Mouse (Mus musculus): ENCODE measurements at regions not wholly inside any gene's neighbourhood (a gene's known extent, or its start where the extent isn't known, plus 50 kb on each side); places are given as distances from the start of the nearest gene placed in this dataset.

DNA sequence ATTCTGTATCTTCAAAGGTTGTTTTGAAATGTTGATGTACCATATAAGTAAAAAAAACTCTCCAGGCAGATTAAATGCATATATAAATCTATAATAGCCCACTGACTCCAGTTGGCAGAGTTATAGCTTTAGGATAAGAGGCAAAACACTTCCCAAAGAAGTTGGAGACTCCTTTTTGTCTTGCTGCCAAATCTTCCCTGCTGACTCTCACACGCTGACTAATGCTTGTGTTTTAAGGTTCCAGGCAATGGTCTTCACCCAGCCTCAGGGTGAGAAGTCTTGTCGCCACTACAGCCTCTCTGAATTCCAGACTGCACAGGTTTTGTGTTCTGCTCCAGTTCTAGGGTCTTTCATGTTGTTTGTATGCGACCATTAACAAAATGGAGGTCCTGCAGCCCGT is 195.0 kb upstream of the Gm11146 start:
- Histone ChIP-seq H3K27me3 (ENCODE audit: control insufficient read depth, insufficient read depth, low read length) (no peaks in the 10 kb centered on the region), H3K9me3 (ENCODE audit: control insufficient read depth, low read length) (no peaks in the 10 kb centered on the region), H3K4me2 (ENCODE audit: low read depth, low read length, severe bottlenecking) (no peak overlapping the region), H3K27ac (ENCODE audit: low read depth, low read length) (no peak overlapping the region), H3K4me1 (replicated peaks; ENCODE audit: control insufficient read depth, insufficient read depth, low read length) (no peaks in the 10 kb centered on the region), H3K36me3 (ENCODE audit: control insufficient read depth, insufficient read depth, low read length) (no peaks in the 10 kb centered on the region), H3K4me3 (ENCODE audit: low read depth, low read length) (no peak overlapping the region), H3K9ac (ENCODE audit: low read length) (no peak overlapping the region)
- 86% methylated on average over 4 of the region's 4 CpGs for WGBS
- ATAC-seq (replicated peaks; ENCODE audit: low FRiP score), result no peak
- no peak for DNase-seq (ENCODE audit: low spot score)

GRCm38 (mm10) chr16:77789652-77790051 is 187.8 kb upstream of the Gm11146 start:
- DNase-seq (ENCODE audit: low spot score) (no peak), ATAC-seq (replicated peaks; ENCODE audit: low FRiP score) (no peak)
- H3K4me3 ChIP-seq (ENCODE audit: low read depth, low read length), result no peak overlapping the region
- 89% methylated on average over 5 of the region's 5 CpGs for WGBS
- H3K9ac ChIP-seq (ENCODE audit: low read length), result no peak overlapping the region
- no peaks in the 10 kb centered on the region for H3K36me3 ChIP-seq (ENCODE audit: control insufficient read depth, insufficient read depth, low read length)
- no peak overlapping the region for H3K4me2 ChIP-seq (ENCODE audit: low read depth, low read length, severe bottlenecking)
- no peaks in the 10 kb centered on the region for H3K27me3 ChIP-seq (ENCODE audit: control insufficient read depth, insufficient read depth, low read length)
- H3K9me3 ChIP-seq (ENCODE audit: control insufficient read depth, low read length), result no peaks in the 10 kb centered on the region
- no peak overlapping the region for H3K27ac ChIP-seq (ENCODE audit: low read depth, low read length)
- no peaks in the 10 kb centered on the region; the same call in 1 of the 2 replicates for H3K4me1 ChIP-seq (replicated peaks; ENCODE audit: control insufficient read depth, insufficient read depth, low read length)

- Histone ChIP-seq H3K27me3 (ENCODE audit: control insufficient read depth, insufficient read depth, low read length) (no peaks in the 10 kb centered on the region), H3K4me3 (ENCODE audit: low read depth, low read length) (no peak overlapping the region), H3K4me2 (ENCODE audit: low read depth, low read length, severe bottlenecking) (no peak overlapping the region), H3K9ac (ENCODE audit: low read length) (no peak overlapping the region), H3K9me3 (ENCODE audit: control insufficient read depth, low read length) (no peaks in the 10 kb centered on the region), H3K27ac (ENCODE audit: low read depth, low read length) (no peak overlapping the region), H3K36me3 (ENCODE audit: control insufficient read depth, insufficient read depth, low read length) (no peaks in the 10 kb centered on the region), H3K4me1 (replicated peaks; ENCODE audit: control insufficient read depth, insufficient read depth, low read length) (no peaks in the 10 kb centered on the region; the same call in 1 of the 2 replicates)
- ATAC-seq (replicated peaks; ENCODE audit: low FRiP score) (no peak), DNase-seq (ENCODE audit: low spot score) (no peak)
- 92% methylated on average over 2 of the region's 2 CpGs for WGBS
Observed at GRCm38 (mm10) chr16:77789206-77789605, 187.3 kb upstream of the Gm11146 start.

GRCm38 (mm10) chr16:77788781-77789150 is 186.9 kb upstream of the Gm11146 start:
- Histone ChIP-seq H3K4me1 (replicated peaks; ENCODE audit: control insufficient read depth, insufficient read depth, low read length) (no peaks in the 10 kb centered on the region; the same call in 1 of the 2 replicates), H3K4me3 (ENCODE audit: low read depth, low read length) (no peak overlapping the region), H3K27ac (ENCODE audit: low read depth, low read length) (no peak overlapping the region), H3K4me2 (ENCODE audit: low read depth, low read length, severe bottlenecking) (no peak overlapping the region), H3K36me3 (ENCODE audit: control insufficient read depth, insufficient read depth, low read length) (no peaks in the 10 kb centered on the region), H3K9me3 (ENCODE audit: control insufficient read depth, low read length) (no peaks in the 10 kb centered on the region), H3K27me3 (ENCODE audit: control insufficient read depth, insufficient read depth, low read length) (no peaks in the 10 kb centered on the region), H3K9ac (ENCODE audit: low read length) (no peak overlapping the region)
- no peak for DNase-seq (ENCODE audit: low spot score)
- 0 out of 2 replicates have a peak, but pooled peaks have one; percentile 24 for ATAC-seq (replicated peaks; ENCODE audit: low FRiP score)
- WGBS, result 85% methylated on average over 6 of the region's 6 CpGs

DNA sequence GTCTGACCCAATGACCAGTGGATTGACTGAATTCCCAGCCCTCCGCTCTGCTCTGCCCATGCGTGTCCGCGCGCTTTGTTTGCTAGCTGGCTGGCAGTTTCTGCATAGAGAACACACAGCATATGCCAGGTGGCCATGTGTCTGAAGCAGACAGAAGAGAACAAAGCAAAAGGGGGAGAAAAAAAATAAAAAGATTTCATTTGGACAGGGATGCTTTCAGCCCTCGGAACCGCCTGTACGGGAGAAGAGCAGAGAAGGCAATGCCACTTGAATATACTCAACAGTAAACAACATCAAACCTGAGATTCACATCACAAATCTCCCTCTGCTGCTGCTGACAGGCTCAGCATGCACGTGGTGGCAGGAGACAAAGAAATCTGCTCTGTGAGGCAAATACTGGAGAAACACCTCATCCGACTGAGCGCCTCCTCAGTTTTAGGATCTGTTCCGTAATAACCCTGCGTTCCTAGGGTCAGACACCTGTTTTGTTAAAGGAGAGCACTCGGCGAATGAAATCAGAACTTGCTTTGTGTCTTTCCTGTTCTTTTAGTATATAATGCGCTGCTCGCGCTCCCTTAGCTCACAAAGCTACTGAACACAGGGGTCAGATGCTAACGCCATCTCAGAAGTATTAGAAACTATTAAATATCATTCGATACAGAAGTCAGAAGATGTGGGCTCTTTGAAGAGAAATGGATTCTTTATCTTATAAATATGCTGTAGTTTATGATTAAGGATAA is 186.3 kb upstream of the Gm11146 start:
- Histone ChIP-seq H3K4me1 (replicated peaks; ENCODE audit: control insufficient read depth, insufficient read depth, low read length) (no peaks in the 10 kb centered on the region; the same call in 1 of the 2 replicates), H3K36me3 (ENCODE audit: control insufficient read depth, insufficient read depth, low read length) (no peaks in the 10 kb centered on the region), H3K4me3 (ENCODE audit: low read depth, low read length) (no peak overlapping the region), H3K9me3 (ENCODE audit: control insufficient read depth, low read length) (no peaks in the 10 kb centered on the region), H3K4me2 (ENCODE audit: low read depth, low read length, severe bottlenecking) (no peak overlapping the region), H3K27ac (ENCODE audit: low read depth, low read length) (peak overlapping the region; percentile 70), H3K9ac (ENCODE audit: low read length) (peak overlapping the region; percentile 42), H3K27me3 (ENCODE audit: control insufficient read depth, insufficient read depth, low read length) (no peaks in the 10 kb centered on the region)
- ATAC-seq (replicated peaks; ENCODE audit: low FRiP score), result peak; percentile 93
- DNase-seq (ENCODE audit: low spot score), result peak; percentile 54
- 68% methylated on average over 20 of the region's 20 CpGs for WGBS

DNA sequence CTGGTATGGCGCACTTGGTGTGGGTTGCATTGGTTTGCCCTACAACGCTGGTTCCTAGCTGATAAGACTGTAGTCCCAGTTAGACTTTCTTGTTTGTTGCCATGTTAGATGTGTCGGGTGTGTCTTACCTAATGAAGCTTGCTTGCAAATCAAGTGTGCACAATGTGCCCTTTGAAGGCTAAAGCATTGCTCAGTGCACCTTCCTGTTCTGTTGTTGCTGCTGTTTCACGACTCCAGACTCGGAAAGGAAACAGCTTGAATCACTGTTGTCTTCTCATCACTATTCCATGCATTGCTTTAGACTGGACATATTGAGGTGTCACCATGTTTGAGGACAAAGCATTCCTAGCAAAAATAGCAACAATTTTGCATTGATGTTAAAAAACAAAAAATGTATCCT is 185.1 kb upstream of the Gm11146 start:
- H3K9ac ChIP-seq (ENCODE audit: low read length), result no peak overlapping the region
- no peak overlapping the region for H3K4me2 ChIP-seq (ENCODE audit: low read depth, low read length, severe bottlenecking)
- no peaks in the 10 kb centered on the region for H3K27me3 ChIP-seq (ENCODE audit: control insufficient read depth, insufficient read depth, low read length)
- H3K4me1 ChIP-seq (replicated peaks; ENCODE audit: control insufficient read depth, insufficient read depth, low read length), result no peaks in the 10 kb centered on the region; the same call in 1 of the 2 replicates
- no peaks in the 10 kb centered on the region for H3K36me3 ChIP-seq (ENCODE audit: control insufficient read depth, insufficient read depth, low read length)
- no peak overlapping the region for H3K4me3 ChIP-seq (ENCODE audit: low read depth, low read length)
- DNase-seq (ENCODE audit: low spot score) (no peak), ATAC-seq (replicated peaks; ENCODE audit: low FRiP score) (no peak)
- WGBS, result 84% methylated on average over 5 of the region's 5 CpGs
- no peak overlapping the region for H3K27ac ChIP-seq (ENCODE audit: low read depth, low read length)
- no peaks in the 10 kb centered on the region for H3K9me3 ChIP-seq (ENCODE audit: control insufficient read depth, low read length)

DNA sequence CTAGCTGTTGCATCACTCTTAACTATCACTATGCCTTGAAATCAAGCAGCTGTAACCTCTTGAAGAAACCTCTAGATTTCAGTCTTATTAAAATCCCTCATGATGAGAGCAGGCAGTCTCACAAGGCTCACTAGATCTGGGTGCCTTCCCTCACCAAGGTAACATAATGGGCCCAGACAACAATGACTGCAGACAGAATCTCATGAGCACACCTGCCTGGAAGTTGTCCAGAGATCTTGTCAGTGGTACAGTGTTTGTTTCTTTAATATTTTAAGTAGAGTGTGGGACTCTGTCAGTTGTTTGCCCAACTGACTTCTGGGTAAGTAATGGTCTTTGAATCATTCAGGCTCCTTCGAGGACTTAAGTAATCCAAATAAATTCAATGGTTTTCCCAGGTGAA is 177.1 kb upstream of the Gm11146 start:
- no peaks in the 10 kb centered on the region for H3K9me3 ChIP-seq (ENCODE audit: control insufficient read depth, low read length)
- H3K27me3 ChIP-seq (ENCODE audit: control insufficient read depth, insufficient read depth, low read length), result no peaks in the 10 kb centered on the region
- 79% methylated on average over 1 of the region's 1 CpGs for WGBS
- no peak overlapping the region for H3K9ac ChIP-seq (ENCODE audit: low read length)
- no peak for DNase-seq (ENCODE audit: low spot score)
- H3K27ac ChIP-seq (ENCODE audit: low read depth, low read length), result no peak overlapping the region
- no peak overlapping the region for H3K4me2 ChIP-seq (ENCODE audit: low read depth, low read length, severe bottlenecking)
- no peaks in the 10 kb centered on the region for H3K36me3 ChIP-seq (ENCODE audit: control insufficient read depth, insufficient read depth, low read length)
- no peak for ATAC-seq (replicated peaks; ENCODE audit: low FRiP score)
- H3K4me3 ChIP-seq (ENCODE audit: low read depth, low read length), result no peak overlapping the region
- H3K4me1 ChIP-seq (replicated peaks; ENCODE audit: control insufficient read depth, insufficient read depth, low read length), result no peaks in the 10 kb centered on the region

- DNase-seq (ENCODE audit: low spot score) (no peak), ATAC-seq (replicated peaks; ENCODE audit: low FRiP score) (no peak)
- WGBS, result 82% methylated on average over 3 of the region's 3 CpGs
- H3K9me3 ChIP-seq (ENCODE audit: control insufficient read depth, low read length), result no peaks in the 10 kb centered on the region
- no peak overlapping the region for H3K4me2 ChIP-seq (ENCODE audit: low read depth, low read length, severe bottlenecking)
- H3K36me3 ChIP-seq (ENCODE audit: control insufficient read depth, insufficient read depth, low read length), result no peaks in the 10 kb centered on the region
- H3K9ac ChIP-seq (ENCODE audit: low read length), result no peak overlapping the region
- no peak overlapping the region for H3K4me3 ChIP-seq (ENCODE audit: low read depth, low read length)
- H3K4me1 ChIP-seq (replicated peaks; ENCODE audit: control insufficient read depth, insufficient read depth, low read length), result no peaks in the 10 kb centered on the region
- H3K27me3 ChIP-seq (ENCODE audit: control insufficient read depth, insufficient read depth, low read length), result no peaks in the 10 kb centered on the region
- no peak overlapping the region for H3K27ac ChIP-seq (ENCODE audit: low read depth, low read length)
Observed at GRCm38 (mm10) chr16:77772075-77772474, 170.2 kb upstream of the Gm11146 start.

DNA sequence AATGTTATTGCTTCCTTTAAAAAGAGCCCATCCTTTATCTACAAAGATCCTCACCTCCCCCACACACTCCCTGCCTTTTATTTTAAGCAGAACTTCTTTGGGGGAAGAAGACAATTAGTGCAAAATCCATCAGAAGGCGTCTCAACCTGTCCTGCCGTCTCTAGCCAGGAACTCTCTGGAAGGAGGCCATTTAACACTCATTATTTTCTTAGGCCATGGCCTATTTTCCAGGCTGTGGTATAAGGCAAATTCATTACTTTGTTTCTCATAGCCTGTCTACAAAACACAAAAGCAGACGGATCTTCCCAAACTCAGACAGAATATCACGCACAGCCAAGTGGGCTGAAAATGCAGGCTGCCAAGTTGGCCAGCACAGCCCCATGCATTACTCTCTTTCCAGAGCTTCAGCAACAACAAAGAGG is 159.0 kb upstream of the Gm11146 start:
- H3K9me3 ChIP-seq (ENCODE audit: control insufficient read depth, low read length), result no peaks in the 10 kb centered on the region
- no peak for DNase-seq (ENCODE audit: low spot score)
- H3K4me3 ChIP-seq (ENCODE audit: low read depth, low read length), result no peak overlapping the region
- H3K4me2 ChIP-seq (ENCODE audit: low read depth, low read length, severe bottlenecking), result no peak overlapping the region
- no peaks in the 10 kb centered on the region for H3K4me1 ChIP-seq (replicated peaks; ENCODE audit: control insufficient read depth, insufficient read depth, low read length)
- 86% methylated on average over 4 of the region's 4 CpGs for WGBS
- no peak for ATAC-seq (replicated peaks; ENCODE audit: low FRiP score)
- H3K9ac ChIP-seq (ENCODE audit: low read length), result no peak overlapping the region
- H3K27ac ChIP-seq (ENCODE audit: low read depth, low read length), result no peak overlapping the region
- no peaks in the 10 kb centered on the region for H3K36me3 ChIP-seq (ENCODE audit: control insufficient read depth, insufficient read depth, low read length)
- no peaks in the 10 kb centered on the region for H3K27me3 ChIP-seq (ENCODE audit: control insufficient read depth, insufficient read depth, low read length)

Data from forebrain, embryonic 11.5 days (tissue).